Mouse (Mus musculus): ENCODE results near the gene Rpa1.

- TF ChIP-seq GATA1 (IDR thresholded peaks at IDR 0.05; ENCODE audit: borderline replicate concordance, low read length) (no peak), CTCF (IDR thresholded peaks at IDR 0.05; ENCODE audit: low read depth, low read length) (no peak), TAL1 (conservative IDR thresholded peaks at IDR 0.05; ENCODE audit: low read depth, low read length) (no peak)
Measured at GRCm38 (mm10) chr11:75264550-75264949, 83.6 kb downstream of the Rpa1 start.
